Mouse (Mus musculus) MEL (cell line): ENCODE measurements around the gene Prr19. TPM values are rescaled to one million over a fixed set of nuclear protein-coding genes. Genes with fewer than 3 reads are reported as not detected.

ENCODE experiments used
- DNase-seq: peaks from one replicate; pipeline ENCODE4 v3.0.0; 2011; ENCODE audit warnings: low read depth, low spot score
- H3K27ac ChIP-seq: 2 replicates; pipeline ENCODE4 v1.5.1; 2012; ENCODE audit warnings: low read depth, mild to moderate bottlenecking, control low read depth, low read length, moderate library complexity; ENCODE audit not compliant: control insufficient read depth
- H3K27me3 ChIP-seq, 2 experiments: fragments of 150-350 bp in 1 of 2; sonication (generic) in 1 of 2; 2 replicates each; pipeline ENCODE4 v1.6.1; 2012; ENCODE audit warnings: low read length in 2 of 2, mild to moderate bottlenecking in 2 of 2, improper control_type of control experiment in 1 of 2, moderate library complexity in 1 of 2; ENCODE audit not compliant: insufficient read depth in 2 of 2, control insufficient read depth in 1 of 2
- H3K36me3 ChIP-seq, 2 experiments: 2 replicates each; pipeline ENCODE4 v1.6.1; 2012 to 2014; ENCODE audit warnings: low read length in 2 of 2, improper control_type of control experiment in 1 of 2, inconsistent platforms in 1 of 2, mild to moderate bottlenecking in 1 of 2; ENCODE audit not compliant: insufficient read depth in 2 of 2, control insufficient read depth in 1 of 2
- H3K4me1 ChIP-seq, 2 experiments: fragments of 150-350 bp in 1 of 2; sonication (generic) in 1 of 2; 2 replicates each; pipeline ENCODE4 v1.6.1; 2012; ENCODE audit warnings: low read length in 2 of 2, improper control_type of control experiment in 1 of 2, mild to moderate bottlenecking in 1 of 2; ENCODE audit not compliant: insufficient read depth in 2 of 2, control insufficient read depth in 1 of 2
- H3K4me3 ChIP-seq, 2 experiments: fragments of 150-350 bp in 1 of 2; sonication (generic) in 1 of 2; 2 replicates each; pipeline ENCODE4 v1.5.1; 2012; ENCODE audit warnings: low read depth in 2 of 2, low read length in 2 of 2, mild to moderate bottlenecking in 2 of 2, moderate library complexity in 2 of 2, control low read depth in 1 of 2, improper control_type of control experiment in 1 of 2; ENCODE audit not compliant: control insufficient read depth in 1 of 2, insufficient read depth in 1 of 2
- H3K79me2 ChIP-seq: 2 replicates; pipeline ENCODE4 v1.6.1; 2012; ENCODE audit warnings: mild to moderate bottlenecking, low read length, moderate library complexity; ENCODE audit not compliant: control insufficient read depth, poor library complexity, insufficient read depth
- H3K9ac ChIP-seq: 2 replicates; pipeline ENCODE4 v1.6.1; 2012; ENCODE audit warnings: low read depth, mild to moderate bottlenecking, control low read depth, low read length, moderate library complexity; ENCODE audit not compliant: control insufficient read depth, poor library complexity, severe bottlenecking
- H3K9me3 ChIP-seq: fragments of 150-350 bp; sonication (generic); replicated peaks from 2 replicates; pipeline ENCODE4 v1.6.1; 2012; ENCODE audit warnings: mild to moderate bottlenecking, low read length, improper control_type of control experiment, moderate library complexity; ENCODE audit not compliant: insufficient read depth
- BHLHE40 ChIP-seq: IDR thresholded peaks from 2 replicates; pipeline ENCODE4 v1.6.1; 2012; ENCODE audit warnings: low read depth, mild to moderate bottlenecking, inconsistent platforms, low read length, improper control_type of control experiment, borderline replicate concordance
- CHD1 ChIP-seq: IDR thresholded peaks from 2 replicates; pipeline ENCODE4 v1.6.1; 2012; ENCODE audit warnings: low read depth, mild to moderate bottlenecking, inconsistent platforms, low read length, improper control_type of control experiment
- CHD2 ChIP-seq: IDR thresholded peaks from 2 replicates; pipeline ENCODE4 v1.6.1; 2011; ENCODE audit warnings: low read length, improper control_type of control experiment
- EP300 ChIP-seq, 2 experiments: IDR thresholded peaks; 2 replicates each; pipeline ENCODE4 v1.6.1; 2011; ENCODE audit warnings: improper control_type of control experiment in 2 of 2, low read length in 2 of 2, low read depth in 1 of 2, mild to moderate bottlenecking in 1 of 2
- GABPA ChIP-seq: IDR thresholded peaks from 2 replicates; pipeline ENCODE4 v1.6.1; 2012; ENCODE audit warnings: low read depth, mild to moderate bottlenecking, inconsistent platforms, low read length, improper control_type of control experiment, moderate library complexity
- GATA1 ChIP-seq: IDR thresholded peaks from 2 replicates; pipeline ENCODE4 v1.6.1; 2011; ENCODE audit warnings: low read depth, low read length, improper control_type of control experiment
- MAFK ChIP-seq: IDR thresholded peaks from 2 replicates; pipeline ENCODE4 v1.6.1; 2011; ENCODE audit warnings: low read depth, mild to moderate bottlenecking, low read length, improper control_type of control experiment, borderline replicate concordance
- MAX ChIP-seq: IDR thresholded peaks from 2 replicates; pipeline ENCODE4 v1.6.1; 2011; ENCODE audit warnings: low read length, improper control_type of control experiment
- MAZ ChIP-seq: IDR thresholded peaks from 2 replicates; pipeline ENCODE4 v1.6.1; 2012; ENCODE audit warnings: low read depth, mild to moderate bottlenecking, inconsistent platforms, low read length, improper control_type of control experiment
- MEF2A ChIP-seq: IDR thresholded peaks from 2 replicates; pipeline ENCODE4 v1.6.1; 2014; ENCODE audit warnings: low read depth, mild to moderate bottlenecking, inconsistent platforms, low read length, improper control_type of control experiment; ENCODE audit not compliant: poor library complexity, insufficient replicate concordance, severe bottlenecking; ENCODE audit errors: extremely low read depth
- MXI1 ChIP-seq: IDR thresholded peaks from 2 replicates; pipeline ENCODE4 v1.6.1; 2011; ENCODE audit warnings: mild to moderate bottlenecking, low read depth, low read length, improper control_type of control experiment
- NELFE ChIP-seq: IDR thresholded peaks from 2 replicates; pipeline ENCODE4 v1.6.1; 2011; ENCODE audit warnings: low read depth, low read length, improper control_type of control experiment
- POLR2A ChIP-seq, 2 experiments: IDR thresholded peaks; 2 replicates each; pipeline ENCODE4 v1.6.1; 2011 to 2012; ENCODE audit warnings: low read length in 2 of 2, mild to moderate bottlenecking in 2 of 2, control low read depth in 1 of 2, improper control_type of control experiment in 1 of 2, low read depth in 1 of 2, moderate library complexity in 1 of 2; ENCODE audit not compliant: control insufficient read depth in 1 of 2, insufficient read depth in 1 of 2, poor library complexity in 1 of 2
- POLR2AphosphoS5 ChIP-seq: IDR thresholded peaks from 2 replicates; pipeline ENCODE4 v1.6.1; 2012; ENCODE audit warnings: low read depth, borderline replicate concordance, mild to moderate bottlenecking, inconsistent platforms, low read length, moderate library complexity, mixed read lengths
- RAD21 ChIP-seq: IDR thresholded peaks from 2 replicates; pipeline ENCODE4 v1.6.1; 2011; ENCODE audit warnings: mild to moderate bottlenecking, low read depth, low read length, improper control_type of control experiment
- SIN3A ChIP-seq: IDR thresholded peaks from 2 replicates; pipeline ENCODE4 v1.6.1; 2012; ENCODE audit warnings: low read length, improper control_type of control experiment, inconsistent platforms
- SMC3 ChIP-seq: IDR thresholded peaks from 2 replicates; pipeline ENCODE4 v1.6.1; 2011; ENCODE audit warnings: low read depth, low read length, improper control_type of control experiment
- TAL1 ChIP-seq: IDR thresholded peaks from 2 replicates; pipeline ENCODE4 v1.6.1; 2012; ENCODE audit warnings: mild to moderate bottlenecking, inconsistent platforms, low read length, moderate library complexity, mixed read lengths
- TBP ChIP-seq: IDR thresholded peaks from 2 replicates; pipeline ENCODE4 v1.8.0; 2011; ENCODE audit warnings: low read depth, low read length, improper control_type of control experiment
- USF1 ChIP-seq: IDR thresholded peaks from 2 replicates; pipeline ENCODE4 v1.6.1; 2014; ENCODE audit warnings: low read depth, mild to moderate bottlenecking, inconsistent platforms, low read length, improper control_type of control experiment, moderate library complexity
- USF2 ChIP-seq, 2 experiments: IDR thresholded peaks; 2 replicates each; pipeline ENCODE4 v1.6.1; 2011 to 2012; ENCODE audit warnings: improper control_type of control experiment in 2 of 2, low read length in 2 of 2, borderline replicate concordance in 1 of 2, inconsistent platforms in 1 of 2, low read depth in 1 of 2, mild to moderate bottlenecking in 1 of 2; ENCODE audit not compliant: insufficient read depth in 1 of 2
- ZKSCAN1 ChIP-seq: IDR thresholded peaks from 2 replicates; pipeline ENCODE4 v1.6.1; 2012; ENCODE audit warnings: low read depth, mild to moderate bottlenecking, inconsistent platforms, low read length, improper control_type of control experiment, moderate library complexity
- ZNF384 ChIP-seq: IDR thresholded peaks from 2 replicates; pipeline ENCODE4 v1.6.1; 2012; ENCODE audit warnings: low read depth, mild to moderate bottlenecking, inconsistent platforms, low read length, improper control_type of control experiment
- polyA plus RNA-seq, 2 experiments: library from polyadenylated mRNA; stranded (reverse) in 1 of 2; unstranded in 1 of 2; fragments of >175 nt in 1 of 2; fragments of >200 nt in 1 of 2; gene quantifications; 2 replicates each; pipeline versions ENCODE4 v1.2.1 to v1.2.4; 2012; ENCODE audit warnings: low replicate concordance in 2 of 2, low read depth in 1 of 2; ENCODE audit not compliant: insufficient read length in 2 of 2, insufficient read depth in 1 of 2, missing spikeins in 1 of 2
- total RNA-seq: library from RNA; depleted of rRNA; stranded (reverse); fragments of 300-350 nt; gene quantifications from 2 replicates; pipeline ENCODE4 v1.2.3, GENCODE M21; 2012

Gene Prr19
- total and polyA plus RNA-seq, 3 experiments, result 0.11 TPM; not detected in 2

GRCm38 (mm10) chr7:25275555-25276298 lies 25.5 kb upstream of the Prr19 start:
- peaks cover 0 to 49% of the 10 kb centered on the region in 2 experiments; a peak in 2 of 4 replicates for H3K36me3 ChIP-seq
- H3K27ac ChIP-seq, result no peak overlapping the region; the same call in 1 of the 2 replicates
- TF ChIP-seq POLR2A (IDR thresholded peaks at IDR 0.05; ENCODE audit: control insufficient read depth in 1 of 2, insufficient read depth in 1 of 2, low read depth in 1 of 2, low read length in 2 of 2, poor library complexity in 1 of 2) (0 out of 4 replicates have a peak, but pooled peaks of 1 of the 2 experiments have one; percentile 13), TAL1 (no peak)
- H3K9me3 ChIP-seq, result no peaks in the 10 kb centered on the region
- no peaks in the 10 kb centered on the region for H3K27me3 ChIP-seq
- no peak for DNase-seq
- H3K79me2 ChIP-seq, result peaks cover 23% of the 10 kb centered on the region
- no peak overlapping the region for H3K4me3 ChIP-seq
- H3K9ac ChIP-seq, result peak overlapping the region; percentile 6
- peaks cover 29 to 55% of the 10 kb centered on the region in 2 experiments for H3K4me1 ChIP-seq

- Histone ChIP-seq H3K27ac (peak overlapping the region; percentile 88), H3K4me1 (peaks cover 36 to 61% of the 10 kb centered on the region in 2 experiments), H3K9ac (peak overlapping the region; percentile 71), H3K36me3 (peaks cover 0 to 56% of the 10 kb centered on the region in 2 experiments; a peak in 2 of 4 replicates), H3K4me3 (peak overlapping the region in 1 of 2 experiments; percentile 34; a peak in 2 of 4 replicates), H3K9me3 (no peaks in the 10 kb centered on the region), H3K79me2 (peaks cover 22% of the 10 kb centered on the region), H3K27me3 (no peaks in the 10 kb centered on the region)
- no peak for TF ChIP-seq MAZ
- no peak for TF ChIP-seq MAX
- TF ChIP-seq SMC3, result no peak
- TF ChIP-seq USF1, result no peak
- TF ChIP-seq POLR2A (IDR thresholded peaks at IDR 0.05; ENCODE audit: control insufficient read depth in 1 of 2, insufficient read depth in 1 of 2, low read depth in 1 of 2, low read length in 2 of 2, poor library complexity in 1 of 2), result no peak
- no peak for TF ChIP-seq TBP
- TF ChIP-seq BHLHE40, result no peak
- no peak for TF ChIP-seq POLR2AphosphoS5
- TF ChIP-seq EP300 (IDR thresholded peaks at IDR 0.05; ENCODE audit: low read depth in 1 of 2, low read length in 2 of 2), result no peak
- no peak for TF ChIP-seq NELFE
- no peak for TF ChIP-seq GABPA
- TF ChIP-seq CHD2, result no peak
- TF ChIP-seq SIN3A, result no peak
- DNase-seq, result no peak
These were observed 23.8 kb upstream of the Prr19 start for GRCm38 (mm10) chr7:25277405-25277804.

- Histone ChIP-seq H3K36me3 (peaks cover 0 to 53% of the 10 kb centered on the region in 2 experiments; a peak in 2 of 4 replicates), H3K9ac (peak overlapping the region; percentile 71), H3K27me3 (no peaks in the 10 kb centered on the region), H3K4me3 (peak overlapping the region; percentile 34), H3K4me1 (peaks cover 36 to 55% of the 10 kb centered on the region in 2 experiments), H3K79me2 (peaks cover 21% of the 10 kb centered on the region), H3K27ac (peak overlapping the region; percentile 88), H3K9me3 (no peaks in the 10 kb centered on the region)
- DNase-seq, result no peak
- TF ChIP-seq MAFK (no peak), SMC3 (peak; percentile 53; the same call in 1 of the 2 replicates), POLR2AphosphoS5 (no peak), MEF2A (no peak), GATA1 (peak; percentile 68; the same call in 1 of the 2 replicates), NELFE (no peak), USF1 (no peak), USF2 (IDR thresholded peaks at IDR 0.05; ENCODE audit: borderline replicate concordance in 1 of 2, insufficient read depth in 1 of 2, low read depth in 1 of 2, low read length in 2 of 2) (no peak), ZKSCAN1 (no peak), MXI1 (no peak), ZNF384 (no peak), MAZ (no peak), RAD21 (no peak; the same call in 1 of the 2 replicates), TBP (0 out of 2 replicates have a peak, but pooled peaks have one; percentile 14), TAL1 (no peak), CHD1 (peak; percentile 66)
These were observed 23.2 kb upstream of the Prr19 start for GRCm38 (mm10) chr7:25277998-25278340.
